Mouse (Mus musculus) liver, postnatal 0 days (tissue): ENCODE measurements at regions not wholly inside any gene's neighbourhood (a gene's known extent, or its start where the extent isn't known, plus 50 kb on each side); places are given as distances from the start of the nearest gene placed in this dataset.
"Not testable (repeated sequence)": the region's sequence is repeated elsewhere in the genome, so short reads cannot be mapped to it uniquely, and the experiment has no call there.

Experiments used
- ATAC-seq: fragments of 200-750 bp; cut with Nextera tagmentation; 2 replicates; pipeline ENCODE4 v1.8.0; 2017; ENCODE audit warnings: mild to moderate bottlenecking, moderate library complexity
- DNase-seq: peaks from one replicate; pipeline ENCODE4 v3.0.0-alpha.2; 2016
- H3K27ac ChIP-seq: fragments of 300-500 bp; sonication (generic); 2 replicates; pipeline ENCODE4 v1.5.1; 2014; ENCODE audit warnings: antibody characterized with exemption, moderate library complexity, mild to moderate bottlenecking, low read depth
- H3K27me3 ChIP-seq: fragments of 300-500 bp; sonication (generic); 2 replicates; pipeline ENCODE4 v1.6.1; 2014; ENCODE audit warnings: low read length, control low read depth, mixed read lengths; ENCODE audit not compliant: insufficient read depth
- H3K36me3 ChIP-seq: fragments of 300-500 bp; sonication (generic); replicated peaks from 2 replicates; pipeline ENCODE4 v1.6.1; 2014; ENCODE audit warnings: mild to moderate bottlenecking, control low read depth, low read length, moderate library complexity, mixed read lengths; ENCODE audit not compliant: insufficient read depth
- H3K4me1 ChIP-seq: fragments of 300-500 bp; sonication (generic); 2 replicates; pipeline ENCODE4 v1.6.1; 2014; ENCODE audit warnings: antibody characterized with exemption, mild to moderate bottlenecking, control low read depth; ENCODE audit not compliant: insufficient read depth
- H3K4me2 ChIP-seq: fragments of 300-500 bp; sonication (generic); 2 replicates; pipeline ENCODE4 v1.6.1; 2014; ENCODE audit warnings: low read depth, mild to moderate bottlenecking, low read length, moderate library complexity, mixed read lengths
- H3K4me3 ChIP-seq: fragments of 300-500 bp; sonication (generic); 2 replicates; pipeline ENCODE4 v1.5.1; 2014; ENCODE audit warnings: low read depth, low read length
- H3K9ac ChIP-seq: fragments of 300-500 bp; sonication (generic); replicated peaks from 2 replicates; pipeline ENCODE4 v1.6.1; 2014; ENCODE audit warnings: mild to moderate bottlenecking, moderate library complexity
- H3K9me3 ChIP-seq: fragments of 300-500 bp; sonication (generic); 2 replicates; pipeline ENCODE4 v1.6.1; 2016; ENCODE audit warnings: mild to moderate bottlenecking, control low read depth, low read length, mixed read lengths
- CTCF ChIP-seq: sonication (generic); IDR thresholded peaks from 2 replicates; pipeline ENCODE4 v1.5.1; 2016; ENCODE audit warnings: antibody characterized with exemption, low read depth
- WGBS: fragments of 180-500 bp; shearing (Covaris S2); extraction: QIAGEN DNeasy Blood & Tissue Kit; methylation state at CpG from one replicate; pipeline ENCODE4 v1.1.7; 2014; ENCODE audit not compliant: insufficient replicate concordance; 5-methylcytosine and 5-hydroxymethylcytosine counted together

- H3K9ac ChIP-seq, H3K9me3 ChIP-seq, H3K27ac ChIP-seq, DNase-seq, H3K36me3 ChIP-seq, H3K27me3 ChIP-seq, H3K4me3 ChIP-seq, H3K4me2 ChIP-seq, H3K4me1 ChIP-seq: not testable (repeated sequence)
- 56% methylated on average over 2 of the region's 3 CpGs for WGBS
- ATAC-seq: peak; percentile 91
Observed at GRCm38 (mm10) chr16:3114473-3115335, 476.1 kb upstream of the Olfr161 start.

DNA sequence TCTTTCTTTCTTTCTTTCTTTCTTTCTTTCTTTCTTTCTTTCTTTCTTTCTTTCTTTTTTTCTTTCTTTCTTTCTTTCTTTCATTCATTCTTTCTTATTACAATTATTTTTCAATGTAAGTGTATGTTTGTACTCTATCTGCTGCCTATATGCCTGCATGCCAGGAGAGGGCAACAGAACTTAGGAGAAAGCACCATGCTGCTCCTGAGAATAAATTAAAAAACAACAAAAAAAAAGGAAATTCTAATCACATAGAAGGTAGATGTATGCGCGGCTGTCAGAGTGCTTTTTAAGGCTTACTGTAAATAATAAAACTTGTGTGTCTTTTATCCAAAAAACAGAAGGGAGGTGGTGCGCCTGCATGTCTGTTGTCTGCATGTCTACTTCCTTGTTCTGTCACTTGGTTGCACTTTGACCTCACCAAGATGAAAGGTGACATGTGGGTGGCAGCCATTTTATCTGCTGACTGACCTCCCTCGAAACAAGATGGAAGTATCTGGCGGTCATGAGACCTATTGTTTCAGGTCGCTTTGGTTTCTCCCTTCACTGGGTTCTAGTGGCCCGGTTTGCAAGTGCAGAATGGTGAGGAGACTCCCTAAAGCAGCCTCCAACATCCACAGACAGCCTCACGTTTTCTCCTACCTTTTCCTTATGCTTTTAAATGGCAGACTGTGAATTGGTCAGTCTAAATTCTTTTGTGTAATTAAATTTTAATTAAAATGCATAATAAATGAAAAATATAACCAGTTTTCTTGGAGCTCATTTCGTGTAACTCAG lies 475.3 kb upstream of the Olfr161 start:
- H3K9ac ChIP-seq, H3K36me3 ChIP-seq, H3K4me3 ChIP-seq, H3K4me1 ChIP-seq, H3K27me3 ChIP-seq, H3K9me3 ChIP-seq, H3K27ac ChIP-seq, H3K4me2 ChIP-seq: not testable (repeated sequence)
- ATAC-seq (peak; percentile 87), DNase-seq (peak; percentile 12)
- 63% methylated on average over 8 of the region's 9 CpGs for WGBS

DNA sequence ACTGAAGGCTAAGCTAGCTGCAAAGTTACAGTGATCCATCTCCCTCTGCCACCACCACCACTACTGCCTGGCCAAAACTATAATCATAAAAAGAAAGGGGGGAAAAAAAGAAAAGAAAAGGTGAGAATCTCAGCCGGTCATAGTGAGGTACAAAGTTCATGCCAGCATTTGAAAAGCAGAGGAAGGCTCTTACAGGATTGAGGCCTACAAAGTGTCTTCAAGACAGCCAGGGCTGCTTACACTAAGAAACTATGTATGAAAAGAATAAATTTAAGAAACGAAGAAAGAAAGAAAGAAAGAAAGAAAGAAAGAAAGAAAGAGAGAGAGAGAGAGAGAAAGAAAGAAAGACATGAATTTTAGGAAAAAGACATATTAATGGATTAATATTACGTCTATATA lies 474.7 kb upstream of the Olfr161 start:
- H3K4me2 ChIP-seq, H3K36me3 ChIP-seq, H3K9me3 ChIP-seq, ATAC-seq, DNase-seq, H3K4me3 ChIP-seq, H3K27me3 ChIP-seq, H3K9ac ChIP-seq, H3K4me1 ChIP-seq, H3K27ac ChIP-seq: not testable (repeated sequence)
- 65% methylated on average over 2 of the region's 3 CpGs for WGBS

GRCm38 (mm10) chr16:3121216-3121615 lies 469.6 kb upstream of the Olfr161 start:
- H3K9me3 ChIP-seq, H3K27me3 ChIP-seq, ATAC-seq, H3K4me3 ChIP-seq, H3K9ac ChIP-seq, DNase-seq, H3K4me1 ChIP-seq, H3K27ac ChIP-seq, H3K36me3 ChIP-seq, H3K4me2 ChIP-seq: not testable (repeated sequence)

- H3K36me3 ChIP-seq, H3K9me3 ChIP-seq, H3K4me1 ChIP-seq, H3K27ac ChIP-seq, H3K27me3 ChIP-seq, H3K4me2 ChIP-seq, H3K4me3 ChIP-seq, H3K9ac ChIP-seq, DNase-seq: not testable (repeated sequence)
- 47% methylated on average over 4 of the region's 6 CpGs for WGBS
- peak; percentile 30; the same call in 1 of the 2 replicates for ATAC-seq
Observed at GRCm38 (mm10) chr16:3122145-3122860, 468.5 kb upstream of the Olfr161 start.

DNA sequence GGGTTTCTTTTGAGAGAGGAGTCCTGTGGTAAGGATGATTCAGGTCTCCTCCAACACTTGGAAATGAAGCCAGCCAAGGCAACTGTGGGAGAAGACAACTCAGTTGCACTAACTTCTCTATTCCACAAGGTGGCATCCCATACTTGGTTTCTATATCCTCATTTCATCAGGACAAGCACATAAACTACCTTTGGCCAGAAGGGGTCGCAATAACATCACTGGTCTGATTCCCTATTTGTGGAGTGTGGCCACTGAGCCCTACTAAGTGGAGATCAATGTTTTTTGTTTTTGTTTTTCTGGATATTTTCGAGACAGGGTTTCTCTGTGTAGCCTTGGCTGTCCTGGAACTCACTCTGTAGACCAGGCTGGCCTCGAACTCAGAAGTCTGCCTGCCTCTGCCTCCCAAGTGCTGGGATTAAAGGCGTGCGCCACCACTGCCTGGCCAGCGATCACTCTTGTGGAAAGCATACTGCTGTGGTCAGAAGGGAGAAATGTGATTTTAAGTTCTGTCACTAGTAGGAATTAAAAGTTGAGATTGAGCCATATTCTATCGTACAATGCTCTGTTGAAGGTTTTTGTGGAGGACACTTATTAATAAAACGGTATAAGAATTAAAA lies 467.9 kb upstream of the Olfr161 start:
- TF ChIP-seq CTCF: peak; percentile 64
- not testable (repeated sequence) for H3K4me2 ChIP-seq, H3K4me3 ChIP-seq, H3K9me3 ChIP-seq, H3K27me3 ChIP-seq, H3K4me1 ChIP-seq, H3K9ac ChIP-seq, H3K27ac ChIP-seq, H3K36me3 ChIP-seq
- WGBS: 60% methylated on average over 8 of the region's 8 CpGs
- DNase-seq (peak; percentile 29), ATAC-seq (peak; percentile 70)

DNA sequence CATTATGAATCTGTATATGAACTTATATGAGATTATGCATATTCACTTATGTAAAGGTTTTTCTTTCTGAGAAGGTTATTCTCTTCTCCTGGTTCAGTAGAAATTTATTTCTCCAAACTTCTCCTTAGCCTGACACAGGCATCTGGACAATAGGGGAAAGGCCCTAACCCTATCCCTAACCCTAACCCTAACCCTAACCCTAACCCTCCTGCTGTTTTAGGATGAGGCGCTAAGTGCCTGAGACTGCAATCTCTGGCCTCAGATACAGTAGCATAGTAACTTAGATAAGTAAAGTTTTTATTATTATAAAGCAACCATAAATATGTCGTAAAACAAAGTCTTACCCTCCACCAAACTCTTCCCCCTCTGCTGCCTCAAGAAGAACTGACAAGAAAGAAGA lies 463.5 kb upstream of the Olfr161 start:
- H3K27ac ChIP-seq, H3K4me3 ChIP-seq, H3K4me2 ChIP-seq, H3K36me3 ChIP-seq, H3K4me1 ChIP-seq, DNase-seq, H3K9me3 ChIP-seq, ATAC-seq, H3K9ac ChIP-seq, H3K27me3 ChIP-seq: not testable (repeated sequence)
- WGBS: 33% methylated on average over 2 of the region's 2 CpGs
